Mouse (Mus musculus) adrenal gland, adult 18-20 months (tissue): ENCODE measurements around the gene Exosc7. TPM values are rescaled to one million over a fixed set of nuclear protein-coding genes. Genes with fewer than 3 reads are reported as not detected.
A peak's percentile ranks its signal among the peaks of the same experiment; 100 is the strongest.

Experiments
- DNase-seq, 2 experiments: peaks; one replicate each; pipeline ENCODE4 v3.0.0; 2021 to 2022; ENCODE audit warnings: low spot score in 2 of 2
- long read RNA-seq, 2 experiments: library from polyadenylated mRNA; stranded (forward); transcript quantifications; one replicate each; pipeline ENCODE4 v2.0.0; 2021
- total RNA-seq, 2 experiments: library from RNA; stranded (reverse); gene quantifications; 1 replicate in 1 of 2; 2 replicates in 1 of 2; pipeline ENCODE4 v1.2.3; 2021

The Exosc7 gene
- 10 to 100 TPM; 27.3 to 34.6 TPM for total RNA-seq
- long read RNA-seq, experiment 1, transcript Exosc7-201 (8 exons, 1,053 nt): major isoform, 19 of 20 reads
- long read RNA-seq, experiment 1, partial matches to known transcripts: 0 of 20 reads
- long read RNA-seq, experiment 1, other reads (novel, unspliced or antisense): 1 of 20 reads
- long read RNA-seq, experiment 2, transcript Exosc7-201 (8 exons, 1,053 nt): major isoform, 40 of 44 reads
- long read RNA-seq, experiment 2, partial matches to known transcripts: 0 of 44 reads
- long read RNA-seq, experiment 2, other reads (novel, unspliced or antisense): 3 of 44 reads

DNA sequence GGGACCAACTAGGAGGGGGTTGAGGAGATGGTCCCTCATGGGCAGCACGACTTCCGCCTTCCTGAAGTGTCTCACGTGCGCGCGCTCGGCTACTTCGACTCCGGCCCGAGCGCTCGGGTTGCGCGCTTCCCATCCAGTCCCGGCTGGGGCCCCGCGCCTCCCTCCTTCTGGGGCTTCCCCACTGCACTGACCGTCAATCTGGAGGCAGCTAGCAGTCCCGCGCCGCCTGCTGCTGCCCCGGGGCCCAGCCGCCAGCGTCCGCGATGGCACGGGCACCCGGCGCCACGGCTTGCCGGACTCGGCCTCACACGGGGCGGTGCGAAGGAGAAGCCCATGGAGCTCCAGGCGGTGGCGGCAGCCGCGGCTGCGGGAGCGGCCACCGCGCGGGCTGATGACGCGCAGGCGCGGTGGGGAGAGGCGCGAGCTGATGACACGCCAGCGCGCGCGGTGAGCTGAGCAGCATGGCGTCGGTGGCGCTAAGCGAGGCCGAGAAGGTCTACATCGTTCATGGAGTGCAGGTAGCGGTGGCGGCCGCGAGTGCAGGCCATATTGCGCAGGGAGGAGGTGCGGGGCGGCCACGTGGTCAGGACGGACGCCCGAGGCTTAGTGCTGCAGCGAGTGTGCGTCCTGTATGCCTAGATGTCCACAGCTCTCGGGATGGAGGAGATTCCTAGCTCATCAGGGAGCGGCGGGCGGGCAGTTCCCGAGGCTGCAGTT, at the start of gene Exosc7, which contains the start of gene Zdhhc3:
Gene Exosc7 (plus strand): TSS at position 411 of the 717 bp plus-strand sequence.
Gene Zdhhc3 (minus strand): TSS at position 401 of the 717 bp plus-strand sequence.
- peak; percentile 87 to 89 for DNase-seq

GRCm38 (mm10) chr9:123079149-123079548, 33.9 kb upstream of the Exosc7 start:
- DNase-seq: no peak

DNA sequence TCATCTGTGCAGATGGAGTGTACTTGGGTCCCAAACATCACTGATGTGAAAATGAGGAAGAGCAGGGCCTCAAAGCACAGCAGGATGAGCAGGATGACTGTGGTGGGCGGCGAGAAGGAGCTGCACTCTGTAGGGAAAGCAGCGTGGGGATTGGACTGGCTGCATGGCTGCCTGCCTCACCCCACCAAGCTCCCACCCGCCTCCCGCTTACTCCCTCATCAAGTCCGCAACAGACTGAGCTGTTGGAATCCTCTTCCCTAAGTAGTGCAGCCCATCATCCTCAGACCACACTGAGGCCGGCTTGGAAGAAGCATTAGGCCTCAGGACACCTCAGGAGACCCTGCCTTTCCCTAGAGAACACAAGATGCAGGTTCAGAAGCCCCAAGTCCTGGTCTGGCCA, 32.7 kb upstream of the Exosc7 start:
- DNase-seq: no peak

DNA sequence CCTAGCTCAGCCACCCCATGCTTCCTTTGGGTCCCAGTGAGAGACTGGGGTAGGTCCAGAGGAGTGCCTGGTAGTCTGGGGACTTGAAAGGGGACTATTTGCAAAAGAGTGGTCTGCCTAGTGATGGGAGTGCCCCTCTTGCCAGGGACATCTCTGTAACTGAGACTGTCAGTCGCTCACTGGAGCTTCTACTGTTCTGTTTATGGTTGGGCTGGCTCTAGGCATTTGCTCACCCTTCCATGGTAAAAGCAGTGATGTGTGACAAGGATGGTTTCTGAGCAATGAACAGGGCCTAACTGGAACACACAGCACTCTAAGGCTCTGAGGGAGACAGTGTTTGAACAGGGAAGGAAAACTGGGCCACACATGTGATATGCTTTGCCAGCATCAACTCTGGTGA, 32.2 kb upstream of the Exosc7 start:
- DNase-seq: no peak

GRCm38 (mm10) chr9:123085373-123085772, 27.6 kb upstream of the Exosc7 start:
- DNase-seq: no peak

DNA sequence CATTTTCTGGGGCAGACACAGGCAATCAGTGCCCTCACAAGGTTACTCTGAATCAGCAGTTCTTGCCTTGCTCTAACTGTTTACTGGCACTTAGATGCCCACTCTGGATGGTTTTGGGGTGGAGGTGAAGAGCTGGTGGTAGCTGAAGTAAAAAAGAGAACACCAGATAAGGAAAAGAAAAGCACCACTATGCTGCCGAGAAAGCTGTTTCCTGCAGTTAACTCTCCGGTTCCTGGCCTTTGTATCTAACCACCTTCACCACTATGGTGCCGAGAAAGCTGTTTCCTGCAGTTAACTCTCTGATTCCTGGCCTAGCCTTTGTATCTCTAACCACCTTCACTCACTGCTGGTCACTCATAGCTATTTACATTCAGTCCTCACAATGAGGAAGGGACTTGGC, 25.5 kb upstream of the Exosc7 start:
- no peak for DNase-seq

DNA sequence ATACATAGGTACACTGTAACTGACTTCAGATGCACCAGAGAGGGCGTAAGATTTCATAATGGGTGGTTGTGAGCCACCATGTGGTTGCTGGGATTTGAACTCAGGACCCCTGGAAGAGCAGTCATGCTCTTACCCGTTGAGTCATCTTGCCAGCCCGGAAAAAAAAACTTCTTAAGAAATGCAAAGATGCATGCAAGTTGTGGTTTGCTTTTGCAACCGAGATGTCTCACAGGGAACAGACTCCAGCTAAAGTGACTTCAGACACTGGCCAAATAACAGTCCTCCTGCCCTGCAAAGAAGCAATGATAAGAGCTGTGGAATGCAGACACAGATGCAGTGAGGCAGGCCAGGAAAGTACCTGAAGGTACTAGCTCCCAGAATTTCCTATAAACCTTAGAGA, 22.2 kb upstream of the Exosc7 start:
- DNase-seq: no peak

- DNase-seq: no peak
Observed at GRCm38 (mm10) chr9:123099631-123100455, 13.2 kb upstream of the Exosc7 start.

DNA sequence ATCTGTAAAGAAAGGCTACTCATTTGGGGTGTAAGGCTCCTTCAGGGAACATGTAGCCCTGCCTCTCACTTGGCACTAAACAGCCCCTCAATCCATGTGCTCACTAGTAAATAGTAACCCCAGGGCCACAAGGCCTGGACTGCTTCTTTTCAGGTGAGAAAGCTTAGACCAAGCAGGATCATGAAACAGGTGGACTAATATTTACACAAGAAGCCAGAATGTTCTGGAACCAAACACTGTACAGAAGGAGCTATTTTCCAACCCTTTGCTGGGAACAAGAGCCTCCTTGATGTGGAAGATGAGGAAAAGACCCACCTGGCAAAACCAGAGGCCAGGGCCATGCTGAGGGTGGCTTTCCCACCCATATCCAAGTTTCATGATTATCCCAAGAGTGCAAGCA, 9.6 kb upstream of the Exosc7 start:
- DNase-seq: no peak

DNA sequence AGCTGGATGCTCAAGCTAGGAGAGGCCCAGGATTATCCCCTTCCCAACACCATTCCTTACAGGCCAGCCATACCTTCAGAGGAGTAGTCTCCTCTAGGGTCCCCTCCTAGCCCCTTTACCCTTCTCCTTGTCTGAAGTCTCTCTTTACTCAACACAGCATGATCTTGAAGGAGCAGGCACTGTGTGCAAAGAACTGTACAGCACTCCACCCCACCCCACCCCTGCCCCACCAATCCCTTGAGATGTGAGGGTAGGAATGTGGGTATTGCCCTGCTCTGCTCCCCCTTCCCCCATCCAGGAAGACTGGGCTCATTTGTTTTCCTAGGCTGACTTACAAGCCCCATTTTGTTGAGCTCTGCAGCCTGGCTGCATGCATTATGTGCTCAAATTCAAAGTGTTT, 8.7 kb upstream of the Exosc7 start:
- no peak for DNase-seq

- DNase-seq: no peak
Observed at GRCm38 (mm10) chr9:123107186-123107585, 5.8 kb upstream of the Exosc7 start.

- DNase-seq: no peak
Observed at GRCm38 (mm10) chr9:123109188-123109587, 3.8 kb upstream of the Exosc7 start.

- DNase-seq: no peak
Observed at GRCm38 (mm10) chr9:123111751-123112221, 1.2 kb upstream of the Exosc7 start.

DNA sequence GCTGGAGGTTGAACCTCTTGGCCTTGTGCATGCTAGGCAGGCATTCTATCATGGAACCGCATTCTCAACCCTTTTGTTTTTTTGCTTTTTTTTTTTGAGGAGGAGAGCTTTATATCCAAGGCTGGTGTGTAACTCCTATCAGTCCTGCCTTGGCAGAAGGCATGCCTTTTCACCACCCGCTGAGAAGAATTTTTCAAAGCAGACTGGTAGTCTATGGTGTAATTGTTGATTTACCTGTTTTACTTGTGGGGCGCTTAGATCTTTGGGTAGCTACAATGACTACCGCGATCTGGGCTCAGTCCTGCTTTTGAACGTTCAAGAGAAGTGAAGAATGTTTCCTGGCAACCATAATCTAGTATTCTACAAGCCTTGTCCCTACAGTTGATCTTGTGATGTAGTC, 916 bp downstream of the Exosc7 start:
- no peak for DNase-seq

- DNase-seq: no peak
Observed at GRCm38 (mm10) chr9:123115566-123115965, 2.6 kb downstream of the Exosc7 start.

GRCm38 (mm10) chr9:123123017-123123416, 10.0 kb downstream of the Exosc7 start:
- no peak for DNase-seq

DNA sequence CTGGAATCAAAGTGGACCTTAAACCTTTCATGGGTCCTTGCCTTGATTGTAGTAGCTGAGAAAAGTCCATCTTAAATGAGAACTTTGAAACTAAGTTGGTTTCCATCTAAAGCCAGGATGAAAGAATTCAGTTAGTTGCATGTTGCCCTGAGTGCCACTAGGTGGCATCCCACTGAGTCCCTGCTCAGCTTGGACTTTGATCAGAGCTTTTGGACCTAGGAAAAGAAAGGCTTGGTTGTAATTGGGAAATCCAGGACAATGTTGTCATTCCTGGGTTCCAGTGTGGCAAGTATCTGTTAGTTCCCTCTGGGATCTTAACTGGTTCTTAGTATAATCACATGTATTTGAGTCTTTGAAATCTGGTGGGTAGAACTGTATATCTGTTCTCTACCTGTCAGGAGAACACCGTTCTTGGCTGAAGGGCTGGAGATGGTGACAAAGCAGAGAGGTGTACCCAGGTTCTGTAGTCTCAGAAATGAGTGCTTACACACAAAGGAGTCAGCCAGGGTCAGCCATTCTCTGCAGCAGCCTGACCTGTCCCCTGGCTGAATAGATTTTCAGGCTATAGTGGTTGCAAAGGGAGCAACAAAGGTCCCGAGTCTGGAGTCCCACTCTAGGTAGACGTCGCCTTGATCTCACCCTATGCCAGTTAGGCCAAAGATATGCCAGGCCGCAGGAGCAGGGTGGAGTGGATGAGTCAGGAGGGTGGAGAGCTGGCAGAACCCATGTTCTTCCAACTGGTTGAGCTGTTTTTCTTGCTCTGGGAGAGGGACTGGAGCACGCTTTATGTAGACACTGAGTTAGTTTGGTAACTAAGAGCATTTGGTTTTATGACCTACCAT, 10.8 kb downstream of the Exosc7 start:
- no peak for DNase-seq

DNA sequence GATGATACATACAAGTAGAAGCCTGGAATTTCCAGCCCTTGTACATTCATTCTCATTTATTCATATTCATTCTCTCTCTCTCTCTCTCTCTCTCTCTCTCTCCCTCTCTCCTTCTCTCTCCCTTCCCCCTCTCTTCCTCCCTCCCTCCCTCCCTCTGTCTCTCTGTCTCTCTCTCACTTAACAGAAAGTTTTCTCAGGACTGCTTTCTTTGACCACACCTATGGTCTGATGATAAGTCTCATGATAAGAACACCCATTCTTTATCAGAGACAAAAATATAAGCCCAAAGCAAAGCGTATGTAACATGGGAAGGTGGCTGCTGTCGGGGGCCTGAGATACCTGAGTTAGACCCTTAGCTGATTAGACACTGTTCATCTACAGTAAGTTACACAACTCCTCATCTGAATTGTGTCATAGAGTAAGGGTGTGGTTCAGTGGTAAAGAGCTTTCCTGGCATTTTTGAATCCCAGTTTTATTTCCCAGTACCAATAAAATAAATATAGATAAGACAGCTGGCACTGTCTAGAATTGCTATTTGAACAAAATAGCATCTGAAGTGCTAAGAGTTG, 11.5 kb downstream of the Exosc7 start:
- no peak for DNase-seq

- no peak for DNase-seq
Observed at GRCm38 (mm10) chr9:123127663-123128062, 14.6 kb downstream of the Exosc7 start.

- DNase-seq: no peak
Observed at GRCm38 (mm10) chr9:123132994-123133393, 20.0 kb downstream of the Exosc7 start.
